Mouse (Mus musculus) forebrain, embryonic 16.5 days (tissue): Measurements from ENCODE around the gene Parp14. TPM values are rescaled to one million over a fixed set of nuclear protein-coding genes. Genes with fewer than 3 reads are reported as not detected.

Experiments used
- ATAC-seq: fragments of 200-750 bp; cut with Nextera tagmentation; 2 replicates; pipeline ENCODE4 v1.8.0; 2017; ENCODE audit warnings: mild to moderate bottlenecking, moderate library complexity
- H3K27ac ChIP-seq: fragments of 300-500 bp; sonication (generic); 2 replicates; pipeline ENCODE4 v1.5.1; 2014; ENCODE audit warnings: low read length, control low read depth
- H3K27me3 ChIP-seq: fragments of 300-500 bp; sonication (generic); replicated peaks from 2 replicates; pipeline ENCODE4 v1.6.1; 2014; ENCODE audit warnings: low read length; ENCODE audit not compliant: control insufficient read depth, insufficient read depth
- H3K36me3 ChIP-seq: fragments of 300-500 bp; sonication (generic); 2 replicates; pipeline ENCODE4 v1.6.1; 2014; ENCODE audit not compliant: control insufficient read depth, insufficient read depth
- H3K4me1 ChIP-seq: fragments of 300-500 bp; sonication (generic); replicated peaks from 2 replicates; pipeline ENCODE4 v1.6.1; 2014; ENCODE audit warnings: low read length; ENCODE audit not compliant: control insufficient read depth, insufficient read depth
- H3K4me2 ChIP-seq: fragments of 300-500 bp; sonication (generic); 2 replicates; pipeline ENCODE4 v1.6.1; 2014; ENCODE audit warnings: mild to moderate bottlenecking, low read length, control low read depth
- H3K4me3 ChIP-seq: fragments of 300-500 bp; sonication (generic); replicated peaks from 2 replicates; pipeline ENCODE4 v1.5.1; 2014; ENCODE audit warnings: mild to moderate bottlenecking, low read length, control low read depth
- H3K9ac ChIP-seq: fragments of 300-500 bp; sonication (generic); replicated peaks from 2 replicates; pipeline ENCODE4 v1.6.1; 2014; ENCODE audit warnings: low read depth, low read length, control low read depth
- H3K9me3 ChIP-seq: fragments of 300-500 bp; sonication (generic); 2 replicates; pipeline ENCODE4 v1.6.1; 2016; ENCODE audit warnings: low read length; ENCODE audit not compliant: control insufficient read depth
- WGBS: fragments of 180-500 bp; shearing (Covaris S2); extraction: QIAGEN DNeasy Blood & Tissue Kit; methylation state at CpG from one replicate; pipeline ENCODE4 v1.1.7; 2014; 5-methylcytosine and 5-hydroxymethylcytosine counted together
- polyA plus RNA-seq: library from polyadenylated mRNA; unstranded; fragments of >200 nt; fragmentation: Nextera tagmentation; extraction: Ambion mirVana; gene quantifications from 2 replicates; pipeline ENCODE4 v1.2.1, GENCODE M21; 2015

The Parp14 gene
- polyA plus RNA-seq, 1 experiment from 2014 or later: 0.13 TPM

DNA sequence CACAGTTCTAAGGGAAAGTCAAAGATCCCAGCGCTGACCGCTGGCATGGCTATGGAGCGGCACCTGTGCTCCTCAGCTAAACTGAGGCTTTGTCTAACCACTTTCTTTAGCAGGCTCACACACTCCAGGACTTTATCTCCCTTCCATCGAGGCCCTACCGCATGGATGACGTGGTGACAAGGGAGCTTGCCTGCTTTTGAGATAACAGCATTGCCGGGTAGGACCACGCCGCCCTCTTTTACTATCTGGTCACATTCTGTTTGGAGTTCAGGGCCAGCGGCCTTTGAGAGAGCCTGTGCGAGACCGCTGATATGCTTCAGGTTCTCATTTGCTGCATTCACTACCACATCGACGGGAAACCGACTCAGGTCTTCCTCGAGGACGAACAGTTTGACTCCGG is 14.6 kb downstream of the Parp14 start:
- H3K36me3 ChIP-seq: no peaks in the 10 kb centered on the region
- no peak overlapping the region for H3K9ac ChIP-seq
- H3K4me1 ChIP-seq: no peaks in the 10 kb centered on the region
- ATAC-seq: no peak
- H3K27ac ChIP-seq: no peak overlapping the region
- no peak overlapping the region for H3K4me3 ChIP-seq
- H3K27me3 ChIP-seq: no peaks in the 10 kb centered on the region
- no peaks in the 10 kb centered on the region for H3K9me3 ChIP-seq
- H3K4me2 ChIP-seq: no peak overlapping the region
- WGBS: 95% methylated on average over 18 of the region's 18 CpGs

GRCm38 (mm10) chr16:35855846-35856245 is 15.5 kb downstream of the Parp14 start:
- Histone ChIP-seq H3K4me2 (no peak overlapping the region), H3K27me3 (no peaks in the 10 kb centered on the region), H3K27ac (no peak overlapping the region), H3K4me1 (no peaks in the 10 kb centered on the region), H3K9ac (no peak overlapping the region), H3K36me3 (no peaks in the 10 kb centered on the region), H3K9me3 (no peaks in the 10 kb centered on the region), H3K4me3 (no peak overlapping the region)
- ATAC-seq: no peak
- WGBS: 83% methylated on average over 4 of the region's 4 CpGs

DNA sequence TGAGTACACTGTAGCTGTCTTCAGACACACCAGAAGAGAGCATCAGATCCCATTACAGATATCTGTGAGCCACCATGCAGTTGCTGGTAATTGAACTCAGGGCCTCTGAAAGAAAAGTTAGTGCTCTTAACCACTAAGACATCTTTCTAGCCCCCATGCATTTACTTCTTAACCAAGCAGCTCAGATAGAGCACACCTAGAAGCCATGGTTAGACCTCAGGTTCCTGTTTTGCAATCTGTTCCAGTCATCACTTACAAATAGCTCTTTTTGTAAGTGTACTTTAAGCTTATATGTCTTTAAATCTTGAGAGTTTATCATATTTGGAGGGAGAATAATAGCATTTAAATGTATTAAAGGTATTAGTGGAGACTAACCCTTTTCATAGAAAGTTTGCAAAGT is 24.2 kb downstream of the Parp14 start:
- Histone ChIP-seq H3K27ac (no peak overlapping the region), H3K4me2 (no peak overlapping the region), H3K9me3 (no peaks in the 10 kb centered on the region), H3K36me3 (no peaks in the 10 kb centered on the region), H3K9ac (no peak overlapping the region), H3K27me3 (no peaks in the 10 kb centered on the region), H3K4me1 (no peaks in the 10 kb centered on the region), H3K4me3 (no peak overlapping the region)
- no peak for ATAC-seq

GRCm38 (mm10) chr16:35839680-35840079 is 31.7 kb downstream of the Parp14 start:
- Histone ChIP-seq H3K9me3 (no peaks in the 10 kb centered on the region), H3K9ac (no peak overlapping the region), H3K4me2 (no peak overlapping the region), H3K27me3 (no peaks in the 10 kb centered on the region), H3K4me1 (no peaks in the 10 kb centered on the region), H3K36me3 (no peaks in the 10 kb centered on the region), H3K4me3 (no peak overlapping the region), H3K27ac (no peak overlapping the region)
- WGBS: 22% methylated on average over 1 of the region's 1 CpGs
- ATAC-seq: no peak

DNA sequence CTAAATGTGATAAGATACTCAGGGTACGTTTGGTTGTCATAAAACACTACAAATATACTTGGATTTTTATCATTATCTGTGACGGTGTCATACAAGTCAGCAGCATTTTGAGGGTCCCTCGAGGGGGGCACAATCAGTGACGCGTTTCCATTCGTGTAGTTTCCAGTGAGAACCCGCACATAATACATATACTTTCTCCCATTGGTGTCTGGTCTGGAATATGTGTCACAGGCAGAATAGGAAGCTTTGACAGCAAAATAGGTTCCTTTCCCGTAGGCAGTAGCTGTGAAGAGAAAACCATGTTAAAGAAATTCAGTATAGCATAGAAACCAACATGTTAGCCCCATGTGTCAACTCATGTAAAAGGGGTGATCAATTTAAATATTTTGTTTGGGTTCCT is 36.7 kb downstream of the Parp14 start:
- H3K9ac ChIP-seq: no peak overlapping the region
- WGBS: 91% methylated on average over 8 of the region's 8 CpGs
- no peak overlapping the region for H3K4me3 ChIP-seq
- H3K36me3 ChIP-seq: no peaks in the 10 kb centered on the region
- no peaks in the 10 kb centered on the region for H3K4me1 ChIP-seq
- no peaks in the 10 kb centered on the region for H3K27me3 ChIP-seq
- H3K4me2 ChIP-seq: no peak overlapping the region
- H3K27ac ChIP-seq: no peak overlapping the region
- H3K9me3 ChIP-seq: no peaks in the 10 kb centered on the region
- no peak for ATAC-seq

DNA sequence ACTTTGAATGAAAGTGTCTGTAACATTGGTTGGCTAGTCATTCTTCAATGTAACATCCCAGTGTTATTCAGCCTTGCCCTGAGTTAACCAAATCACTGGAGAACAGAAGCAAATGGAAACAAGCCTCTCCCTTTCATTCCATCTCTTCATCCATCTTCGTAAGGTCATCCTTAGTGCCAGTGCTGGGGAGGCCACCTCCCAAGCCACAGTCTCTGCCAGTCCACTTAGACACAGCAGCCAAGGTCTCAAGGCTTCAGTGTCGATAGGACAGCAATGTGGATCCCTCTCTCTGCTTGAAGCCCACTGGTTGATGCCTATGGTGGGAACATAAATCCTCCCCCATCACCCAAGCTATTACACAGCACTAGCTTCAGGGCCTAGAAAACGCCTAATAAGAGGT is 38.4 kb downstream of the Parp14 start:
- Histone ChIP-seq H3K9ac (no peak overlapping the region), H3K4me3 (no peak overlapping the region), H3K9me3 (no peaks in the 10 kb centered on the region), H3K4me2 (no peak overlapping the region), H3K4me1 (no peaks in the 10 kb centered on the region), H3K36me3 (peaks cover 1% of the 10 kb centered on the region), H3K27ac (no peak overlapping the region), H3K27me3 (no peaks in the 10 kb centered on the region)
- WGBS: 87% methylated on average over 3 of the region's 3 CpGs
- ATAC-seq: no peak

- Histone ChIP-seq H3K27me3 (no peaks in the 10 kb centered on the region), H3K4me2 (no peak overlapping the region), H3K36me3 (peaks cover 7% of the 10 kb centered on the region), H3K27ac (no peak overlapping the region), H3K9me3 (no peaks in the 10 kb centered on the region), H3K9ac (no peak overlapping the region), H3K4me1 (no peaks in the 10 kb centered on the region), H3K4me3 (no peak overlapping the region)
- no peak for ATAC-seq
- 20% methylated on average over 7 of the region's 7 CpGs for WGBS
Observed at GRCm38 (mm10) chr16:35829999-35830398, 41.3 kb downstream of the Parp14 start.

DNA sequence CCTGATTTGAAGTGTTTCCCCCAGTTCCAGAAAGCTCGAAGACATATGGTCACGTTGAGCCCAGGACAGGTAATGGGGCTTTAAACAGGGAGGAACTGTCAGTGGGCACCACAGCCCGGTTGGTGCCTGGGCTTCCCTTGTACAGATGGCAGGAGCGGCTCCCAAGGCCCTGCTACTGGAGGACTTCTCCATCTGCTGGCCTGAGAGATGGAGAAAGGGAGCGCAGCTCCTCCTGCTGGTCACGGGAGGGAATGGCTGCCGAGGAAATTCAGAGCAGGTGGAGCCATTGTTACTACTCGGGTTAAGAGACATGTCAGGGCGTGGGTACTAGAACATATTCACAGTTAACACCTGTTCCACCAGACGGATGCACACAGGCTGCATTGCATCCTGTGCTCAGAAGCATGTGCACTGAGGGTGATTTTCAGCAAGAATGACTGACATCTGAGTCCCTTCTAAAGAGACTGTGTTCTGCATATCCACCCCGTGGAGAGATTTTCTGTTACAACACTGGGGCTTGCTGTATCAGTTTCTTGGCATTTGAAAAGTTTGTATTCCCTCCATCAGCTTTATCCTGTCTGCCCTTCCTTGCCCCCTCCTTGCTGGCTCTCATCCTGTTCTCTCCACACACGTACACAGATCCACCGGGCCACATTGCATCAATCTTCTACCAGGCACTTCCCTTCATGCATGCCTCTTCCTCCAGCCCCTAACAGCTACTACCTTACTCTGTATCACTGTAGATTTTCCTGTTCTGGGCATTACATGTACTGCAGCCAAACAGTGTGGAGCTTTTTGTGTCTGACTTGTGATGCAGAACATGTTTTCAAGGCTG is 53.9 kb downstream of the Parp14 start:
- H3K4me3 ChIP-seq: no peak overlapping the region
- no peak overlapping the region for H3K27ac ChIP-seq
- H3K9me3 ChIP-seq: no peaks in the 10 kb centered on the region
- 34% methylated on average over 13 of the region's 13 CpGs for WGBS
- no peaks in the 10 kb centered on the region for H3K36me3 ChIP-seq
- H3K4me2 ChIP-seq: no peak overlapping the region
- no peaks in the 10 kb centered on the region for H3K27me3 ChIP-seq
- ATAC-seq: peak; percentile 86
- peak overlapping the region; percentile 37 for H3K9ac ChIP-seq
- peaks cover 6% of the 10 kb centered on the region for H3K4me1 ChIP-seq

DNA sequence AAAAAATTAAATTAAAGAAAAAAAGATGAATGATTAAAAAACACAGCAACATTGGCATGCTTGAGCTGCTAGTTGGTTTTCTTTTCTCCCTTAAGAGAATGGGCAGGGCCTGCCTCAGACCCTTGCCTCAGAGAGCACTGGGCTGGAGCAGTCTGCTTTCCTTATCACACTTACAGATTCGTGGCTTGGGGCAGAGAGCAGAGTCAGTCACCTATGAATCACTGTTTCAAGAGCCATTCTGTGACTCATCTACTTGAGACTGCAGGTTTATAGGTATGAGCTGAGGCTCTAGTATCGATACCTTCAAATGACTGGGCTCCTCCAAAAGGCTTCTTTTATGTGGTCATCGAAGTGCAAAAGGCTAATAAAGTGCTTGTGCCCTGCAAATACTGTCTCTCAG is 58.2 kb downstream of the Parp14 start:
- Histone ChIP-seq H3K9ac (no peak overlapping the region), H3K27ac (no peak overlapping the region), H3K27me3 (no peaks in the 10 kb centered on the region), H3K4me1 (peaks cover 6% of the 10 kb centered on the region), H3K36me3 (no peaks in the 10 kb centered on the region), H3K4me3 (no peak overlapping the region), H3K9me3 (no peaks in the 10 kb centered on the region), H3K4me2 (no peak overlapping the region)
- WGBS: 83% methylated on average over 3 of the region's 3 CpGs
- ATAC-seq: no peak

DNA sequence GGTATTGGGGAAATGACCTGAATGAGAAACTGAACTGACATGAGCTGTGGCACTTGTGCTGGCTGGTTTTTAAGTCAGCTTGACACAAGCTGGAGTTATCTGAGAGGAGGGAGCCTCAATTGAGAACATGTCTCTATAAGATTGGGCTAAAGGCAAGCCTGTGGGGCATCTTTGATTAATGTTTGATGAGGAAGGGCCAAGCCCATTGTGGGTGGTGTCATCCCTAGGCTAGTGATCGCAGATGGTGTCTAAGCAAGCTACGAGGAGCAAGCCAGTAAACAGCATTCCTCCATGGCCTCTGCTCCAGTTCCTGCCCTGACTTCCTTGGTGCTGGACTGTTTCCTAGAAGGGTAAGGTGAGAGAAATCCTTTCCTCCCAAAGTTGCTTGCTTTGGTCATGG is 62.5 kb downstream of the Parp14 start:
- H3K27ac ChIP-seq: no peak overlapping the region
- H3K4me3 ChIP-seq: no peak overlapping the region
- H3K36me3 ChIP-seq: no peaks in the 10 kb centered on the region
- H3K4me2 ChIP-seq: no peak overlapping the region
- H3K4me1 ChIP-seq: no peaks in the 10 kb centered on the region
- no peak for ATAC-seq
- no peaks in the 10 kb centered on the region for H3K27me3 ChIP-seq
- no peaks in the 10 kb centered on the region for H3K9me3 ChIP-seq
- WGBS: 95% methylated on average over 2 of the region's 2 CpGs
- no peak overlapping the region for H3K9ac ChIP-seq
